Mouse (Mus musculus): ENCODE measurements at regions not wholly inside any gene's neighbourhood (a gene's known extent, or its start where the extent isn't known, plus 50 kb on each side); places are given as distances from the start of the nearest gene placed in this dataset.

- TF ChIP-seq CTCF (conservative IDR thresholded peaks at IDR 0.05; ENCODE audit: insufficient read depth, insufficient read length, low read depth, low read length), result no peak
- TF ChIP-seq POLR2A (IDR thresholded peaks at IDR 0.05; ENCODE audit: low read depth, low read length), result no peak
Observed at GRCm38 (mm10) chr2:46666990-46667337, 1549.8 kb upstream of the Zeb2 start.

Data from kidney, adult 2 months (tissue).